Mouse (Mus musculus) bone marrow, adult 2 months (tissue): Measurements from ENCODE around the gene Zfp740.

Source experiments
- CTCF ChIP-seq: fragments of 200-500 bp; IDR thresholded peaks from 2 replicates; pipeline ENCODE4 v1.5.1; 2011; ENCODE audit warnings: low read length, control low read depth; ENCODE audit not compliant: control insufficient read depth, insufficient read depth
- POLR2A ChIP-seq: fragments of 200-500 bp; IDR thresholded peaks from 2 replicates; pipeline ENCODE4 v1.6.1; 2011; ENCODE audit warnings: low read depth, mild to moderate bottlenecking, control low read depth, low read length, borderline replicate concordance; ENCODE audit not compliant: control insufficient read depth

DNA sequence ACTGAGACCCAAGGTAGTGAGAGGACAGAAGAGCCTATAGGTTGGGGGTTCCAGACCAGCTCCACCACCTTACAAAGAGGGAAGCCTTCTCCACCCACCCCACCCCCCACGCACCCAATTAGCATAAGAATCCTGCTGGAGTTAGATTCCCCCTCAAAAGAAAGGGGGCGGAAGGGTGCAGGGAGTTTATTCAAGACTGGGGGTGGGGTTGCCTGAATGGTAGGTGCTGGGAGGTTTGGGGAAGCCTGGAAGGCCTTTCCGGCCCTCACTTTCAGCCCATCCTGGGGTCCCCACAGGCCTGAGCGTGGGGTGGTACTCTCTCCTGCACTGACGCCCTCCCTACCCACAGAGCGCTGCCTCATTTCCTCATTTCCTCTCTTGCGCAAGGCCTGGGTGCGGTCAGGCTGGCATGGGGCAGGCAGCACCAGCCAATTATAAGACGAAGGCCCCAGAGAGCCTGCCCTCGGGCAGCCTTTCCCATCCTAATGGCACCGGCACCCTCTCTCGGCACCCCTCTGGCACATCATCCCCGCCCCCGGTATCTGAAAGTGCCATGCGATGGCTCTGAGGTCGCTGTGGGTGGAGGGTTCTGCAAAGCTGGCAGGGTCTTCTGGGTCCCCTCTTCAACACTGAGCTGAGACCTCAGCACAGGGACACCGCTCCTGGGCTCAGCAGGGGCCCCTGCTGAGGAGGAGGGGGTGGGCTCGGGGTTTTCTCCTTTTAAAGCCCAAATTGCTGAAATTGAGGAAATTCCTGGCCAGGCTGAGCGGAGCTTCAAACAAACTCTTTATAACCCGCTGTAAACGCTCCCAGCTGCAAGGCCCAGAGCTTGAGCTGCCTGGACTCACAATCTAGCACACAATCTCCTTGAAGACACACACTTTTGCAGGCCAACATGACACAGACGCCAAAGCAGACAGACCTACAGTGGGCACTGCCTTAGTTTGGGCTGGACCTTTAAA is 40.5 kb downstream of the Zfp740 start:
- no peak for TF ChIP-seq CTCF
- peak; percentile 65; the same call in 1 of the 2 replicates for TF ChIP-seq POLR2A
